Mouse (Mus musculus) liver, embryonic 11.5 days (tissue): Measurements from ENCODE around the gene Rrp1b. TPM values are rescaled to one million over a fixed set of nuclear protein-coding genes. Genes with fewer than 3 reads are reported as not detected.

Experiments used
- ATAC-seq: fragments of 200-750 bp; cut with Nextera tagmentation; replicated peaks from 2 replicates; pipeline ENCODE4 v1.8.0; 2017; ENCODE audit warnings: moderate number of reproducible peaks, mild to moderate bottlenecking, moderate TSS enrichment, moderate library complexity; ENCODE audit not compliant: low FRiP score
- DNase-seq: peaks from one replicate; pipeline ENCODE4 v3.0.0-alpha.2; 2017; ENCODE audit warnings: low spot score
- H3K27ac ChIP-seq: fragments of 300-500 bp; sonication (generic); 2 replicates; pipeline ENCODE4 v1.5.1; 2014; ENCODE audit warnings: mild to moderate bottlenecking, low read depth, low read length, control low read depth
- H3K27me3 ChIP-seq: fragments of 300-500 bp; sonication (generic); replicated peaks from 2 replicates; pipeline ENCODE4 v1.6.1; 2014; ENCODE audit warnings: low read length, mixed read lengths; ENCODE audit not compliant: control insufficient read depth, insufficient read depth
- H3K36me3 ChIP-seq: fragments of 300-500 bp; sonication (generic); 2 replicates; pipeline ENCODE4 v1.6.1; 2014; ENCODE audit warnings: mild to moderate bottlenecking, low read length, moderate library complexity, mixed read lengths; ENCODE audit not compliant: control insufficient read depth, insufficient read depth
- H3K4me1 ChIP-seq: fragments of 300-500 bp; sonication (generic); replicated peaks from 2 replicates; pipeline ENCODE4 v1.6.1; 2014; ENCODE audit warnings: low read length, mixed read lengths; ENCODE audit not compliant: control insufficient read depth, insufficient read depth
- H3K4me2 ChIP-seq: fragments of 300-500 bp; sonication (generic); 2 replicates; pipeline ENCODE4 v1.6.1; 2014; ENCODE audit warnings: mild to moderate bottlenecking, control low read depth, moderate library complexity
- H3K4me3 ChIP-seq: fragments of 300-500 bp; sonication (generic); 2 replicates; pipeline ENCODE4 v1.5.1; 2014; ENCODE audit warnings: low read depth, low read length, control low read depth
- H3K9ac ChIP-seq: fragments of 300-500 bp; sonication (generic); 2 replicates; pipeline ENCODE4 v1.6.1; 2014; ENCODE audit warnings: low read depth, low read length, control low read depth
- H3K9me3 ChIP-seq: fragments of 300-500 bp; sonication (generic); 2 replicates; pipeline ENCODE4 v1.6.1; 2016; ENCODE audit warnings: low read length, inconsistent platforms, mixed read lengths; ENCODE audit not compliant: control insufficient read depth
- WGBS: fragments of 180-500 bp; shearing (Covaris S2); extraction: QIAGEN DNeasy Blood & Tissue Kit; methylation state at CpG from one replicate; pipeline ENCODE4 v1.1.7; 2014; 5-methylcytosine and 5-hydroxymethylcytosine counted together
- polyA plus RNA-seq: library from polyadenylated mRNA; unstranded; fragments of >200 nt; fragmentation: Nextera tagmentation; extraction: Ambion mirVana; gene quantifications from 2 replicates; pipeline ENCODE4 v1.2.1, GENCODE M21; 2014

The Rrp1b gene
- polyA plus RNA-seq, 1 experiment from 2014 or later: 75.2 TPM

- no peaks in the 10 kb centered on the region for H3K4me1 ChIP-seq
- no peak for DNase-seq
- no peak overlapping the region for H3K4me2 ChIP-seq
- WGBS: 88% methylated on average over 3 of the region's 3 CpGs
- no peaks in the 10 kb centered on the region for H3K27me3 ChIP-seq
- no peak for ATAC-seq
- H3K9ac ChIP-seq: no peak overlapping the region
- no peaks in the 10 kb centered on the region for H3K9me3 ChIP-seq
- H3K27ac ChIP-seq: no peak overlapping the region
- H3K36me3 ChIP-seq: no peaks in the 10 kb centered on the region
- no peak overlapping the region for H3K4me3 ChIP-seq
These were observed 32.6 kb upstream of the Rrp1b start for GRCm38 (mm10) chr17:32003251-32003650.

GRCm38 (mm10) chr17:32006800-32007199 is 29.1 kb upstream of the Rrp1b start:
- no peaks in the 10 kb centered on the region for H3K9me3 ChIP-seq
- ATAC-seq (no peak), DNase-seq (no peak)
- H3K4me2 ChIP-seq: no peak overlapping the region
- no peaks in the 10 kb centered on the region for H3K36me3 ChIP-seq
- no peak overlapping the region for H3K27ac ChIP-seq
- no peaks in the 10 kb centered on the region for H3K4me1 ChIP-seq
- no peaks in the 10 kb centered on the region for H3K27me3 ChIP-seq
- H3K4me3 ChIP-seq: no peak overlapping the region
- 79% methylated on average over 5 of the region's 5 CpGs for WGBS
- H3K9ac ChIP-seq: no peak overlapping the region

DNA sequence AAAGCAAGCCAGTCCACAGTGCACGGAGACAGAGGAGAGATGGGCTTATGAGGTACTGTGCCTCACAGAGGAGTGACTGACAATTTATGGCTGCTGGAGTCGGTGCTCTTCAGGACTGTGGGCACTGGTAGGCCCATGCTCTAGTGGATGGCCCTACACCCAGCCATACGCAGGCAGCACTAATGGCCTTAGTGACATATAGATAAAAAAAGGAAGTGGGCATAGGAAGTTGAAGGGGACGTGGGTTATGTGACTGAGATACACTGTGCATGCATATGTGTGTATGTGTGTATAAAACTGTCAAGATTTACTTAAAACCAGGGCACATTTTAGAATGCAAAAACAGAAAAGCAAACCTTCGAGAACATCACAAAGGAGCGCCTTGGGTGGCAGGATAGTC is 24.2 kb upstream of the Rrp1b start:
- ATAC-seq (no peak), DNase-seq (no peak)
- no peaks in the 10 kb centered on the region for H3K9me3 ChIP-seq
- no peaks in the 10 kb centered on the region for H3K4me1 ChIP-seq
- H3K9ac ChIP-seq: no peak overlapping the region
- H3K27me3 ChIP-seq: no peaks in the 10 kb centered on the region
- H3K27ac ChIP-seq: no peak overlapping the region
- H3K4me2 ChIP-seq: no peak overlapping the region
- WGBS: 63% methylated on average over 6 of the region's 6 CpGs
- H3K36me3 ChIP-seq: no peaks in the 10 kb centered on the region
- H3K4me3 ChIP-seq: no peak overlapping the region

GRCm38 (mm10) chr17:32012254-32012653 is 23.6 kb upstream of the Rrp1b start:
- no peak for ATAC-seq
- WGBS: 51% methylated on average over 3 of the region's 3 CpGs
- H3K4me3 ChIP-seq: no peak overlapping the region

DNA sequence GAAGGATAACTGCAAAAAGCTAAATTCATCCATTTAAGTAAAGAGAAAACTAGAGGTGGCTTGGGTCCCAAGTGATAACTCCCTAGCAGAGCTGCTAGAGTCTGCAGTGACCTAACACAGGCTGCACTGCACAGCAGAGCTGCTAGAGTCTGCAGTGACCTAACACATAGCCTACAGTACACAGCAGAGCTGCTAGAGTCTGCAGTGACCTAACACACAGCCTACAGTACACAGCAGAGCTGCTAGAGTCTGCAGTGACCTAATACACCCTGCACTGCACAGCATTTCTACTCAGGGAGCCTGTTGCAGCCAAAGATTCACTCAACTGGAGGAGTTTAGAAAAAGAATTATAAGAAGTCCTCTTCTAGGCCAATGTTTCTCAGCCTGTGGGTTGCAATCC is 22.2 kb upstream of the Rrp1b start:
- Histone ChIP-seq H3K36me3 (no peaks in the 10 kb centered on the region), H3K9ac (no peak overlapping the region), H3K27ac (no peak overlapping the region), H3K27me3 (no peaks in the 10 kb centered on the region), H3K4me1 (no peaks in the 10 kb centered on the region), H3K9me3 (no peaks in the 10 kb centered on the region), H3K4me2 (no peak overlapping the region), H3K4me3 (no peak overlapping the region)
- no peak for DNase-seq
- ATAC-seq: no peak

More at GRCm38 (mm10) chr17:32012254-32012653, 23.6 kb upstream of the Rrp1b start:
- no peaks in the 10 kb centered on the region for H3K27me3 ChIP-seq
- no peak overlapping the region for H3K27ac ChIP-seq
- no peaks in the 10 kb centered on the region for H3K4me1 ChIP-seq
- H3K4me2 ChIP-seq: no peak overlapping the region
- H3K9ac ChIP-seq: no peak overlapping the region
- no peaks in the 10 kb centered on the region for H3K9me3 ChIP-seq
- H3K36me3 ChIP-seq: no peaks in the 10 kb centered on the region
- DNase-seq: no peak

DNA sequence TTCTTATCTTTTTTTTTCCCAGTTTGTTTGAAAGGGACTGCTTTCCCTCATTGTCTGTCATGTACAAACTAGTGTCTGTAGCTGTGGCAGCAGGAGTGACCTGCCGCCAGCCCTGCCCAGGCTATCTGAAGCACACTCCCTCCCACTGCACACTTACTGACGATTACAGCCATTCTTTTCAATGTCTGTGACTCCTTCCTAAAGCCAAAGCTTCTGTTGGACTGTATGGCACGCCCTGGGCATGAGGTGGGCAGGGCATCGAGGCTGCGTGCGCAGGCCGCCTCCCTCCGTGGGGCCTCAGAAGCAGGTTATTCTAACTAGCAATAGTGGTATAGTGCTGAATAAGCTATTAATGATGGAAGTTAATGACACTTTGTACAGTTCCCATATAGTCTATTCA is 19.4 kb upstream of the Rrp1b start:
- no peaks in the 10 kb centered on the region for H3K27me3 ChIP-seq
- 85% methylated on average over 8 of the region's 8 CpGs for WGBS

GRCm38 (mm10) chr17:32018127-32018894 is 17.6 kb upstream of the Rrp1b start:
- no peak for DNase-seq
- no peak overlapping the region for H3K4me3 ChIP-seq
- H3K27ac ChIP-seq: no peak overlapping the region
- no peaks in the 10 kb centered on the region for H3K4me1 ChIP-seq
- no peak overlapping the region for H3K4me2 ChIP-seq
- no peaks in the 10 kb centered on the region for H3K9me3 ChIP-seq
- no peak overlapping the region for H3K9ac ChIP-seq
- H3K27me3 ChIP-seq: no peaks in the 10 kb centered on the region
- no peaks in the 10 kb centered on the region for H3K36me3 ChIP-seq
- no peak for ATAC-seq
- 83% methylated on average over 5 of the region's 5 CpGs for WGBS

More for the DNA sequence above, 19.4 kb upstream of the Rrp1b start:
- H3K9me3 ChIP-seq: no peaks in the 10 kb centered on the region
- no peak for ATAC-seq
- H3K4me3 ChIP-seq: no peak overlapping the region
- no peaks in the 10 kb centered on the region for H3K4me1 ChIP-seq
- H3K27ac ChIP-seq: no peak overlapping the region
- no peak overlapping the region for H3K9ac ChIP-seq
- no peak for DNase-seq
- no peak overlapping the region for H3K4me2 ChIP-seq
- H3K36me3 ChIP-seq: no peaks in the 10 kb centered on the region

GRCm38 (mm10) chr17:32021981-32022380 is 13.9 kb upstream of the Rrp1b start:
- Histone ChIP-seq H3K27me3 (no peaks in the 10 kb centered on the region), H3K4me1 (no peaks in the 10 kb centered on the region), H3K9ac (no peak overlapping the region), H3K4me3 (no peak overlapping the region), H3K9me3 (no peaks in the 10 kb centered on the region), H3K4me2 (no peak overlapping the region), H3K36me3 (no peaks in the 10 kb centered on the region), H3K27ac (no peak overlapping the region)
- DNase-seq (no peak), ATAC-seq (no peak)
- 80% methylated on average over 3 of the region's 3 CpGs for WGBS

DNA sequence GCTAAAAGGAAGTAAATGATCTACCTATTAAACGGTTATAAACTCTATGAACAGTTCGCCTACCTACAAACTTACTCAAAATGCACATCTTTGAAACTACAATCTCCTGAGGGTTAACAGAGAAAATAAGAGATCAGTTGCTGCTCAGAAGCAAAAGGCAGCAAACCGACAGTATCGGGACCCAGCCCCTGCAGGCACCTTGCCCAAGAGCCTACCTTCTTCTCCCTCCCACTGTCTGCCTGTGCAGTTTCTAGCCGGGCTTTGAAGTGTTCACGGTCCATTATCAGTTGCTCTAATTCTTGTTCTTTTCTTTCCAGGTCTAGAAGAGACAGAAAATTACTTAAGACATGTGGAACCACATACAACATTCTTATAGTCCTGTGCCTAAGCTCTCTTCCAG is 13.3 kb upstream of the Rrp1b start:
- Histone ChIP-seq H3K4me3 (no peak overlapping the region), H3K27ac (no peak overlapping the region), H3K4me1 (no peaks in the 10 kb centered on the region), H3K4me2 (no peak overlapping the region), H3K9ac (no peak overlapping the region), H3K36me3 (no peaks in the 10 kb centered on the region), H3K9me3 (no peaks in the 10 kb centered on the region), H3K27me3 (no peaks in the 10 kb centered on the region)
- 80% methylated on average over 6 of the region's 6 CpGs for WGBS
- ATAC-seq (no peak), DNase-seq (no peak)
